Mouse (Mus musculus): ENCODE results near the gene Fmnl2.

The Fmnl2 gene

DNA sequence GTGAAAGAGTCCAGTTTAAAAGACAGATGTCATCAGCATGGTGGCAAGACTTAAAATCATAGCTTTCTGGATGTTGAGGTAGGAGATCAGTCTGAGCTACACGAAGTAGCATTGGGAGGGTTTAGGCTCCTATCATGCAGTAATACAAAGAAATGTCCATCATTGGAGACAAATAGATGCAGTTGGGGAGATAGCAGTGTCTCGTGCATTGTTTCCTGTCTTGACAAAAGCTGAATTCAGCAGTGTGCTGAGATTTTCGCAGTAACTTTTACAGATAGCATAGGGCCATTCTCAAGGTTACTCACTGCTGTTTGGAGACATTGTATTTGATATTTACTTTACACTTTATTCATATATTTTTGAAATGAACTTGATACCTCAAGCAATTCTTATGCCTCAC is 128.7 kb downstream of the Fmnl2 start:
- in situ Hi-C loops (cut with MseI, MboI) = no loop called here

DNA sequence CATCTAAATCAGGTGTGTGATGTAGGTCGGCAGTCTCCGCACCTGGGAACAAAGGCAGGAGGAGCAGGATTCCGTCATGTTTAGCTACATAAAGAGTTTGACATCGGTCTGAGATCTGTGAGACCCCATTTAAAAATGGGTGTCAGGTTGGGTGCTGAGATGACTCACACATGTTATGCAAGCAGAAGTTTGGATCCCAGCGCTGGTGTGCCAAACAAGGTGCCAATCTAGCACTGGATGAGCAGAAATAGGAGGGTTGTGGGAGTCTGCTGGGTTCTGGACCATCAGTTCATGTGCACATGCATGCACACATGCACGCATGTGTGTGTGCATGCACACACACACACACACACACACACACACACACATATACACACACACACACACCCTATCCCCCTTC is 129.4 kb downstream of the Fmnl2 start:
- in situ Hi-C loops (cut with MseI, MboI) = no loop called here

DNA sequence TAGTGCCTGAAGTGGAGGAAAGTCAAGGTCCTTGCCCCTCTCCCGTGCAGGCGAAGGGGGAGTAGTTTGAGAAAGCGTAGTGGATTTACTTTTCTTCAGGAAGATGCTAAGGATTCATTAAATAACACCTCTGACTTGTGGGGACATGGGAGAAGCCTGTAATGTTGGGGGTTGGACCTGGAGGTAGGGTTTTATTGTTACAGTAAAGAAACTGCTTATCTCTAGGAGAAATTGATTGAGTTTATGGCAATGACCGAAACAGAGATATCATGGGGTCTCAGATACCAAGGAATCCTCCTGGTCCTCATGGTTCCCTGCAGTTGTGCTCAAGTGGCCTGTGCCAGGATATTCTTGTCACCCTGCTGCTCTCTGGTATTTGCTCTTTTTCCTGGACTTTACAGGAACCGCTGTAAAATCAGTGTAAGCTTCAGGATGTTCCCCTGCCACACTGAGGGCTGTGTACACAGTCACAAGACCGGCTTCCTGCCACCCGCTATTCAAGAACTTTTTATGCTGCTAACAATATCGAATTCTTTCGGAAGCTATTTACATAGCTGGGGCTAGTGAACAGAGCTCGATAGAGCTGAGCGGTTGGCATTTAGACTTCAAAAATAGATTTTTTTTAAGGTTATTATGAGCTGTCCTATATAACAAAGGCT is 130.1 kb downstream of the Fmnl2 start:
- in situ Hi-C loops (cut with MseI, MboI) = no loop called here

DNA sequence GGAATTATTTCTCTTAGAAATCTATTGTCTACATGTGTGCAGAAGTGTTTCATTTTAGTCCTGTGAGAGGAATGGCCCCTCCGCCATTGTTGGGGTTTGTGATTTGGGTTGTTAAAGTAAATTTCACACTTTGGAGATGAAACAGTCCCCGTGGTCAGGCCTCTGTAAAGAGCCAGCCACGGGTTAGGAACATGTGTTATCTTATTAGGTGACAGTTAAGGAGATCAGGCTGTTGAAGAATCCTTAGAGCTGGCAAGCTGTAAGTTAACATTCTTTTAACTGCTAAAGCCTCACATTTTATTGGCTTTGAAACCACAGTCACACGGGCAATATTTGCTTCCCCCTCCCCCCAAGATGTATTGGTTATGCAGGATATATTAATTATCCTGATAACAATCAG is 131.7 kb downstream of the Fmnl2 start:
- in situ Hi-C loops (cut with MseI, MboI) = no loop called here

DNA sequence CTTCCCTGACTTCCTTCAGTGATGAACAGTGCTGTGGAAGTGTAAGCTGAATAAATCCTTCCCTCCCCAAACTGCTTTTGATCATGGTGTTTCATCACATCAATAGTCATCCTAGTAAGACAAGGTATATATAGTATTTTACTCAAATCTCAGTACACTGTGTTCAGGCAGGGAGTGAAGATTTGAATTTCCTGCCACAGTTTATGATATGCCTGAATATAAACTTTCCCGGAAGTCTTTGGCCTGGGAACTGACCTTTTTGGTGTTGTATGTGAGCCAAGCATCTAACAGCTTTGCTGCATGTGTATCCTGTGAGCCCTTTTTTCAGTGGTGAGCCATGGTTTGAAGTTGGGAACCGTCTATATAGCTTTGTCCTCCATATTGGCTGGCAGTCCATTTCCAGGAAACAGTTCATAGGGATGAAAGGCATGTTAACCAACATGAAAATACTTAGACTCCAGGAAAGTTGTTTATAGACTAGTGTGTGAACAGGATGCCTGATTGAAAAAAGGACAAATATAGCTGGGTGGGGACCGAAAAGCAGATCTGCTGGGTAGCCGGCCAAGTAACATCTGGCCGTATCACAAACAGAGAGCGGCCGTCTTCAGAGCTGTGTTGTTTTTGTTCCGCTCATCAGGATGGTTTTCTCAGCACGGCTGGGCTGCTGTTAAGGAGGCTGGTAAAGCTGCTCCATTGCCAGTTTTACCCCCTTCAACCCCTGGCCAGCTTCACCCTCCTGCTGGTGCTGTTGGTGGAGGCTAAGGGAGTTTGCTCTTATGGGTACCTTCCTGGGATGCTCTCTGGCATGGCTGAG is 133.4 kb downstream of the Fmnl2 start:
- in situ Hi-C loops (cut with MseI, MboI) = no loop called here

DNA sequence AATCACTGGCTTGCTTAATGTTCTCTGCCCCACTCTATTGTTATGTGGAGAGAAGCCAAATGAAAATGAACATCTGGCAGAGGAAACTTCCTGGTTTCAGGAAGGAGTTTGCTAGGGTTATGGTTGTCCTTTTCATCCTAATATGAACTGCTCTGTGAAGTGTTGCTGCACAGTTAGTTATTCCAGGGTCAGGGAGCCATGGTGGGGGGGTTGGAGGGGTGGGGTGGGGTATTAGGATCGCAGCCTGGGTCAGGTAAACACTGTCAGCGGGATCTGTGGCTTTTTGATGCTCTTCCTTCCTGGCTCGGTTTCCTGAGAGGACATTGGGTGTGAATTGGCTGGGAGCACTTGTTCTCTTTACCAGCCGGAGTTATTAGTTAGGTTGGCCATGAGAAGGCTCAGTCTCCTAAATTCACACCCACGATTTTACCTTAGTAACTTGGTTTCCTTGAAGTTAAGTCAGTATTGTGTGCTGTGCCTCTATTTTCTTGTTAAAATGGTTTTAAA is 134.1 kb downstream of the Fmnl2 start:
- in situ Hi-C loops (cut with MseI, MboI) = no loop called here

DNA sequence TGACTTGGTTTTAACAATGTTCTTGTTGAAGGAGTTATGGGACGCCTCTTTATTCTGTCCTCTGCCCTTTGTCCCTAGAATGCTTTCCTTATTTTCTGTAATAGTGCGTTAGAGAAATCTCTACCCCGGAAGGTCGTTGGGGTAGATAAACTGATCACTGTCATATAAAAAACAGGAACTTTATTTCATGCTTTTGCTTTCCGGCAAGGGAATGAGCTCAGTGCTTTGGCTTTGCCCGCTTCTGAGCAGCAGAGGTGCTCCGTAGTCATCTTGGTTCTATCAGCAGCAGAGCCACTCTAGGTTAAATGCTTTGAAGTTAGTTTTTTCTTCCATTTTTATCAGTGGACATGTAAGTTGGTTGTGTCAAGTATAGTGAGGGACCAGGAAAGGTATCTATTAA is 135.6 kb downstream of the Fmnl2 start:
- in situ Hi-C loops (cut with MseI, MboI) = no loop called here

DNA sequence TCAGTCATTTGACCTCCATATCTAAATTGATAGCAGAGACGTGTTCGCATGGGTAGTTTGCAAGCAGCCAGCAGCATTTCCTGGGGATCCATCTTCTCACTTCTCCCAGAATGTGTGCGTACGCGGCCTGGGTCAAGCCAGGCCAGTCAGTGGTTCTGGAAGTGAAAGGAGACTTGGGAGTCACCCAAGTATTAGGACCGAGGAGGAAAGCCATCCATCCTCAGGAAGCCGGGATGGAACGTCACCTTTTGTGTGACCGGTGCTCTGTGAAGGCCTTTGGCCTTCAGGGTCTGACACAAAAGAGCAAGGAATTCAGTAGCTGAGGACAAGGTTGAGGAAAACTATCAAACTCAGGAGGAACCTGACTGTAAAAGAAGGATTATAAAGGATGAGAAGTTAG is 136.9 kb downstream of the Fmnl2 start:
- in situ Hi-C loops (cut with MseI, MboI) = no loop called here

DNA sequence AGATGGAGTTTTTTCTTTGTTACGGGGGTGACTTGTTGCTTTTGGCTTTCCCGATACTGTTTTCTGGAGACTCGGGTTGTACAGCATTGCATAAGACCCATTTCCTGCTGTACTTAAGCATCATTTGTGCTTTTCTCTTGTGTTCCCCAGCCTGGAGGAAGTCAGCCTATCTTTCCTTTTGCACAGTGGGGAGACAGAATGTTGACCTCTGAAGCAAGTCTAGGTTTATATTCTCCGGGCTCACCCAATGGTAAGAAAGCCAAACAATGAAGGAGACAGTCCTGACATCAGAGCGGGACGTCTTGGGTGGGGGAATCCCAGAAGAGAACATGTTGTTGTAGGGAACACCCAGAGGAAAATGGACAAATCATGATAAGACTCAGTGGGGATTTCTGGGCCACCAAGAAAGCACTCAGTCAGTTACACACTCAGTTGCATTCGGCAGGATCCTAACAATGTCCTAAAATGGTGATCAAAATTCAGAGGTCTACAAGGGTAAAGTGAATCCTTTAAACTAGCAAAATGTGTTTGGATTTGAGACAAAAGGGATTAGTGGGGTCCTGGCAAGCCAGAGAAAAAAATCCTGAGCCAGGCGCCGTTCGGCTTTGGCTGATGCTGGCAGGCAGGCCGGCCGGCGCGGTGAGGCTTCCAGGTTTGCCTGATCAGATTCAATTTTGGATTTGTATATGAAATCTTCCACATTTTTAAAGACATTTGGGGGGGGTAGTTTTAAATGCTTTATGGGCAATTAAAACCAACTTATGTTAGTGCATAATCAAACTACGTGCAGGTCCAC is 140.5 kb downstream of the Fmnl2 start:
- in situ Hi-C loops (cut with MseI, MboI) = no loop called here

DNA sequence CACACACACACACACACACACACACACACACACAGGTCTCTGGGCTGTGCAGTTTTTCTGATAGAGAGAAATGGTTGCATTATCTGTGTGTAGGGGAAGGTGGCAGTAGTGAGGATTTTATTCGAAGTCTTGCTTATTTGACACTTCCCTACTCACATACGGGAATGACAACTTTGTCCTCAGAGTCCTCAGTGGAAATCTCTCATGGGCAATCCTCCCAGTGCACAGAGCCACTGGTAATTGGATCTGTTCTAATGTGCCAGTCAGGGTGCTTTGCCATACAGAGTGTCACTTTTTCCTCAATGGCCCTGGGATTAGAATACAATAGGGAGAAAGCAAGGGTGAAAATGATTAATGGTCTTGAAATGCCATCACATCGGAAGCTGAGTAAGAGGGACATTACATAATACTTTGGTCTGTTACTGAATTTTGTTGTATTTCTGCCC is 141.9 kb downstream of the Fmnl2 start:
- in situ Hi-C loops (cut with MseI, MboI) = no loop called here

DNA sequence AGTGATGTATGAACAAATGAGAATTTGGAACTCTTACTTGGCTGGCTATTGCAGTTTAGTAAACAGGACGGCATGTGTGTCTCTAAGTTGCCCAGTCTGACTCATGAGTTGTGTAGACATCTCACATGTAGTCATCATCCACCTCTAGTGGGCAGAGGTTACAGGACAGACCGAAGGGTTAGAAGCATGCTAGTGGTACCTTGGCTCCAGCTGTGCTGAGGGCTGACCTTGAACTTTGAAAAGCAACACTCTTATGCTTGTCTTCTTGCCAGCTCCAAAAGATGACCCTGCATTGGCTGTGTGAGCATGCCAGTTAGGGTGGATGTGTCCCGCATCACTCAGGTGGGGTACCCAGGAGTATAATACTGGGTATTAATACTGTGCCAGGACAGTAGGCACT is 142.8 kb downstream of the Fmnl2 start:
- in situ Hi-C loops (cut with MseI, MboI) = no loop called here

DNA sequence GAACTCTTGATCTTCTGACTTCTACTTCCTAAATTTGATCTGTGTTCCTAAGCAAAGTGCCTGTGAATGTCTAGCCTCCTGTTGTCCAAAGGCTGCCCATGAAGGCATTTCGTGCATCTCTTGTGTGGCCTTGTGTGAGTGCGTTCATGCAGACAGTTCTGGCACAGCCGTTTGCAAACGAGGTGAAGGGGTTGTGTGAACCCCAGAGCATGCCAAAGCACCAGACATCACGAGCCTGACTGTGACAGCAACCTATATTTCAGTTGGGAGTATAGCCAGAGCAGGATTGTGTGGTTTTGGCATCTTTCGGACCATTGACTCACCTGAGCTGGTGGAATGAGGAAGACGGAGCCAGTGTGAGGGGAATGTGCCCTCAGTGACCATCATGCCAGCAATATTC is 148.5 kb downstream of the Fmnl2 start:
- in situ Hi-C loops (cut with MseI, MboI) = no loop called here

DNA sequence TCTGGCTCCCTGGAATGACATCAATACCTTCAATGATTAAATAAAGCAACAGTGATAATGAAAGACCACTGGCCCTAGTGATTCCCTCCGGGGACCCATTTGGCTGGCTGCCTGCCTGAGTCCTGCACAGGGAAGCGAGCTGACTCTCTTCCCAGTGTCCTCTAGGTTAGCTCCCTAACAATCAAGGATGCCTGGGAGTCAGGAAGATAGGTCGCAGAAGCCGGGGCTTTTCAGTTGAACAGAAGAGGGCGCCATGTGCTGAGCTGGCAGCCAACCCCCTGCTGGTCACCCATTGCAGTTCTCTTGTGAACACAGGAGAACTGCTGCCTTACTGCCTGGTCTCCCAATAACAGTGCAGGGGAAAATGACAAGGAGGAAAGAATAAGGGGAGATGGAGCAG is 149.5 kb downstream of the Fmnl2 start:
- in situ Hi-C loops (cut with MseI, MboI) = no loop called here

DNA sequence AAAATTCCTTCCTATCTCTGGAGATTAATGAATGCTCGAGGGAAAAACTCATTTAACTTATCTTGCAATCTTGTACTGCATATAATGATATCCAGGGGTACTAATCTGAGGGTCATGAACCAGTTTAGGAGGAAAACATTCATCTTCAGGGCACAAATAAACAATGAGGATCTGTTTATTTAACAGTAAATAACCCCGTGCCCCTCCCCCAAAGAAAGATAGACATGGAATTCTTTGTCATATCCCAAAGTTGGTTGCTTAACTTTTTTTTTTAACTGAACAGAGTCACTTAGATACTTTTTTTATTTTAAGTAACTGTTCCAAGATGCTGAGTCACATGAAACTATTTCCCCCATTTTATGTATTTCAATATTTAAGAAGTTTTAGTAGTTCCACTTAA is 155.4 kb downstream of the Fmnl2 start:
- in situ Hi-C loops (cut with MseI, MboI) = no loop called here

DNA sequence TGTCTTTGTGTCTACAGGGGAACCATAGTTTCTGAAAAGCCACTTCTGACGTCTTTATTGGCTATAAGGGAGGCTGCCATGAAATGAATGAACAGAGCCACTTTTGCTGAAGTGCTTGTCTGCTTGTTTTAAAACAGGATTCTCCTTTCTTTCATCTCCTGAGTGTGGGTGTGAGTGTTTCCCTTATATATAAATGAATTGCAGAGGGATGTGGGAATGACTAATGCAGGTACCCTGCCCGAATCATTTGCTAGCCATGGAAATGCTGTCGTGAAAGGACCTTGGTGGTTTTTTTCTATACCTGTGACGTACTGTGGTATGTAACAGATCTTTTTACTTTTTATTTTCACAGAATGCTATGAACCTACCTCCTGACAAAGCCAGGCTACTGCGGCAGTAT is 156.8 kb downstream of the Fmnl2 start:
- in situ Hi-C loops (cut with MseI, MboI) = no loop called here

DNA sequence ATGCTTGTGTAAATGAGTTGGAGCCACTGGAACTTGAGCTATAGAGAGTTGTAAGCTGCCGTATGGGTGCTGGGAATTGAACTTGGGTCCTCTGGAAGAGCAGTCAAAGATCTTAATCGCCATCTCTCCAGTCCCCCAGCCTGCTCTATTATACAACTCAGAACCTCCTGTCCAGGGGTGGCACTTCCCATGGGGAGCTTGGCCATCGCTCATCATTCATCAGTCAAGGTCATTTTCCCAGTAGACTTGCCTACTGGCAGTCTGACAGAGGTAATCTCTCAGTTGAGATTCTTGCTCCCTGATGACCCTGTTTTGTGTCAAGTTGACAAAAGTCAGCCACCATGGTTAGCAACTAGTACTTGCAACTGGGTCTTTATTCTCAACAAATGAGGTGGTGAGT is 165.3 kb downstream of the Fmnl2 start:
- in situ Hi-C loops (cut with MseI, MboI) = no loop called here

DNA sequence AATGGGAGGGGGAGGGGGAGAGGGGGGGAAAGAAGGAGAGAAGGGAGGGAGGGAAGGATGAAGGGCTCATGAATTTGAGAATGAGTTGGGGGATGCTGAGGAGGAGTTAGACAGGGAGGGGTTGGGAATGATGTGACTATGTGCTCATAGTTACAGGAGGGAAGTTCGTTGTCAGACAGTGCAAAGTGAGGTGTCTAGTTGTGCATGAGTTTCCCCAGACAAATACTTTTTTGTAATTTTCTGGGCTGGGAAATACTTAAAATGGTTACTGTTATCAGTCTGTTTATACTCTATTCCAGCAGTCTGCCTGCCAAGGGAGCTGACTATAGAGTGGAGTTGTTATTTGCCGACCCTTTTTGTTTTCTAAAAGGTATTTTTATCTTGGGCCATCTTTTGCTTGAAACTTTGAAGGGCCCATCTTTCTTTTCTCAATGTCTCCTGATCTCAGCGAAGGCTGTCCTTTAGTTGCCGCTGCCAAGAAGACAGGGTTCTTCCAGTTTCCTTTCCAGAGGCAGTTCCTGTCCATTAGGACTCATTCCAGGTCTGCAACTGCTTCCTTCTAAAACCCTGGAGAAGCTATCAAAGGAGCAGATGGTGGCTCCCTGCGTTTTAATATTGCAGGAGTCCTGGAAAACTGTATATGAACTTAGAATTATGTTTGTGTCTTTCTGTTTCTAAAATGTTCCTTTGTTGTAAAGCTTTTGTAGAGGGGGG is 168.6 kb downstream of the Fmnl2 start:
- in situ Hi-C loops (cut with MseI, MboI) = no loop called here

DNA sequence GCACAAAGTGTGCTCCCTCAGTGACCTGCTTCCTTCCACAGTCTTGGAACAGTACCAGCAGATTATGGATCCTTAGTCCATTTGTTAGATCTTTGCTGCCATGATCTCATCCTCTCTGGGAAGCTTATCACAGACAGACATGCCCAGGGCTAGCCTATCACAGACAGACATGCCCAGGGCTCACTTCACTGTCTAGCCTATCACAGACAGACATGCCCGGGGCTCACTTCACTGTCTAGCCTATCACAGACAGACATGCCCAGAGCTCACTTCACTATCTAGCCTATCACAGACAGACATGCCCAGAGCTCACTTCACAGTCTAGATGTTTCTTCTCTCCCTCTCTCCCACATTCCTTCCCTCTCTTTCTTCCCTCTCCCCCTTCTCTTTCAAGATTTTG is 171.2 kb downstream of the Fmnl2 start:
- in situ Hi-C loops (cut with MseI, MboI) = no loop called here

DNA sequence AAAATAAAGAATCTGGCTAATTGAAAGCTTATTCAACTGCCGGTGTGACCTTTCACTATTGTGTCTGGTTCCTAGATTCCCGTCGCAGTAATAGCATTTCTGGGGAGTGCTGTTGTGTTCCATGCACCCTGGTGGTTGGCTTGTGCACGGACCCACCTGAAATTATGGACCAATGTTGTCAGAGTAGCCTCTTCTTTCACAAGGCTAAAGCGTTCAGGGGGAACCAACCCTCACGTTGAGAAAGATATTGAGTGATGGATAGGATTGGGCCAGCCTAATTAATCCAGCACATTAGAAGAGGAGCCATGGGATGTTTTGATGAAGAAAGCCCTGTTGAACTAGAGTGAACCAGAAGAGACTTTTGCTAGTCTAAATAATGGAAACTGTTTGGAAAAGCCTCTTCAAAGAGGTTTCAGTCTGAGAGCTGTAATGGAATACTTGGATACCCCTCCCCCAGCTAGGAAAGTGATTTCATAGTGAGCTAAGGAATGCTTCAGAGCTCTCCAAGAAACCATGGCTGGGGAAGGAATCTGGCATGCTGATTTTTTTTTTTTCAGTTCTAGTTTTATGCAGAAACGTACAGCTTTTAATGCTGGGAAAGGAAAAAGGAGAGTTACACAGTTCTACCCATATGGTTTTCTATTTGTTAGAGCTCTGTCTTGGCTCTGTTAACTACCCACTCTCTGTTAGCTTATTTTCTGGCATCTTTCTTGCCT is 172.2 kb downstream of the Fmnl2 start:
- in situ Hi-C loops (cut with MseI, MboI) = no loop called here

DNA sequence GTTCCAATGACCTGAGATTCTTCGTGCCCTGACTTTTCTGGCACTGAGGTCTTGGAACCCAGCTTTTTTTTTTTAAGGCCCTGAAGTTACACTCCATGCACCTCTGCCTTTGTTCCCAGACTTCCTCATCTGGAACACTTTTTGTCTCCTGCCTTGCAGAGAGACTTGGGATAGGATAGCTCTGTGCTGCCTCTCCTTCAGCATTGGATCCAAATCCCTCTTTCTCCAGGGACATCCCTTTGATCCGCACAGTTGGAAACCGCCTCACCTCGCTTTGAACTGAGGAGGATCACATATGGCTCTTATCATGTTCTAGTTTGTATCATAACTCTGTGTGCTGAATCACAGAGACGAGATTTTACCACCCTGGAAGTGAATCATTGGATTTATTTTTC is 172.8 kb downstream of the Fmnl2 start:
- in situ Hi-C loops (cut with MseI, MboI) = no loop called here

DNA sequence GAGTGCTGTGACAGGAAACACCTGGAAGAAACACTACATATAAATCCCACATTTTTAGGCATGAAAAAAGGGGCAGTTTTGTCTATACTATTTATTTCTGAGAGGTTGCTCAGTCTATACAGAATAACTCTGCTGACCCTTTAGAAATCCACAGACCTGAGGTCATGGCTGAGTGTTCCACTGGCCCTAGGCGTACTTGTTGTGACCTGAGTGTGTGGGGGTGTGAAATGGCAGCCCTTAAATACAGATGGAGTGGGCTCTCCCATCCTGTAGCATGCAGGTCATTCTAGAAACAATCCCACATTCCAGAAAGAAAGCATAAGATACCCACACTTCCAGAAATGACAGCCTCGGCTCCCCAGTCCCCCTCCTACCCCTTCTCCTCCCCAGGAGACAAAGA is 180.6 kb downstream of the Fmnl2 start:
- in situ Hi-C loops (cut with MseI, MboI) = no loop called here

Measured in mouse trophoblast stem cell (cell line).